Mouse (Mus musculus): Measurements from ENCODE around the gene Stxbp6. TPM values are rescaled to one million over a fixed set of nuclear protein-coding genes. Genes with fewer than 3 reads are reported as not detected.

Stxbp6 gene
- polyA plus RNA-seq, 1 experiment, result 0.08 TPM

- no peaks in the 10 kb centered on the region for H3K79me3 ChIP-seq (ENCODE audit: low read depth)
- no peaks in the 10 kb centered on the region for H3K36me3 ChIP-seq (ENCODE audit: control insufficient read depth, insufficient read depth)
- H3K27me3 ChIP-seq (ENCODE audit: control insufficient read depth, insufficient read depth, insufficient read length), result no peaks in the 10 kb centered on the region
- TF ChIP-seq CEBPB (IDR thresholded peaks at IDR 0.05; ENCODE audit: low read depth) (no peak), USF1 (IDR thresholded peaks at IDR 0.05; ENCODE audit: low read depth) (no peak), FOSL1 (IDR thresholded peaks at IDR 0.05; ENCODE audit: insufficient read depth, low read length, poor library complexity, severe bottlenecking) (no peak), MYOD1 (IDR thresholded peaks at IDR 0.05; ENCODE audit: control insufficient read depth, insufficient read length, low read depth) (no peak), CTCF (IDR thresholded peaks at IDR 0.05; ENCODE audit: control insufficient read depth, insufficient read depth, insufficient read length) (no peak), MYOG (IDR thresholded peaks at IDR 0.05; ENCODE audit: control insufficient read depth, extremely low read depth, insufficient read length) (no peak), MAX (IDR thresholded peaks at IDR 0.05) (no peak)
- H3ac ChIP-seq (ENCODE audit: control insufficient read depth, insufficient read length, low read depth), result no peak overlapping the region
- H3K4me3 ChIP-seq (ENCODE audit: insufficient read depth, poor library complexity, severe bottlenecking), result no peak overlapping the region
- H3K79me2 ChIP-seq (ENCODE audit: control insufficient read depth, insufficient read depth), result no peaks in the 10 kb centered on the region
These were observed 270.3 kb downstream of the Stxbp6 start for GRCm38 (mm10) chr12:44804213-44804612.
